Mouse (Mus musculus): ENCODE results near the gene BC051665. TPM values are rescaled to one million over a fixed set of nuclear protein-coding genes. Genes with fewer than 3 reads are reported as not detected.

Gene BC051665
- polyA plus RNA-seq (2015; fragmentation: Nextera tagmentation; extraction: Ambion mirVana) = not detected in 2 replicates

DNA sequence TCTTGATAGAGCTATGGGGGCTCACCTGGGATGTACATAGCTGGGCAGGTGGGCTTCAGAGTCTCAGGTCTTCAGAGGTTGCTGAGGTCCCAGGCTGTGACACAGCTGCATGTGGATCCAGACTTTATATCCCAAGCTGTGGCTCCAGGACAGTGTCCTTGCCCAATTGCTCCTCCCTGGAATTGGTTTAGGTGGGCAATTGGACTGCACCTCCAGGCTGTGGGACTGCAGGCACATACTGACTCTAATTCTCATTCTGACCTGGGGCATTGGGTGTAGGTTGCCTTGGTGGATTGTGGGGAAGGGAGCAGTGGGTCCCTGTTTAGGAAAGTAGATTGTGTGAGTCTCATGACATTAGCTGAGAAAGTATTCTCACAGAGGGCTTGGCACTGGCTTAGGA, at the start of gene BC051665:
Gene BC051665, minus strand, starts transcription at position 101 of the 400 bp plus-strand sequence.
- no peaks in the 10 kb centered on the region for H3K9me3 ChIP-seq
- no peak within 1 kb of the TSS for H3K27ac ChIP-seq (replicated peaks)
- ATAC-seq (replicated peaks) = no peak
- H3K36me3 ChIP-seq = no peaks in the 10 kb centered on the region
- no peak within 1 kb of the TSS for H3K4me3 ChIP-seq
- H3K27me3 ChIP-seq = no peaks in the 10 kb centered on the region
- no peaks in the 10 kb centered on the region for H3K4me1 ChIP-seq
- H3K9ac ChIP-seq (replicated peaks) = no peak within 1 kb of the TSS
- H3K4me2 ChIP-seq (replicated peaks) = no peak within 1 kb of the TSS

DNA sequence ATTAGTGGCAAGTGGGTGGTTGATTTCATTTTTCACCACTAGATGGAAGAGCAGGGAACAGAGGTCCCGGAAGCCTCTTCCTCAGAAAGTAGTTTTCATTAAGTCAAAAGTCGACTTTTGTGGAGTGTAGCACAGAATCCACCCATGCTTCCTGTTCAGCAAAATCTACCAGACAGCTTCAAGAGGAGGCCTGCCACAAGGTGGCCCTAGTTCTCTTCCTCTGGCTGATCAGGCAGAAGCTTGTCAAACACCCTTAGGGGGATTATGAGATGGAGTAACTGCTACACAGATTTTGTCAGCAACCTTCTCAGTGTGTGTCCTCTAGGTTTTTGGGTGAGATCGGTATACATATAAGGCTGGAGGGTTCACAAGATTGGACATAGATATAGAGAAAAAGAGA, 39.9 kb upstream of the BC051665 start:
- no peaks in the 10 kb centered on the region for H3K9me3 ChIP-seq
- no peak for ATAC-seq (replicated peaks)
- H3K27me3 ChIP-seq = no peaks in the 10 kb centered on the region
- H3K4me1 ChIP-seq = no peaks in the 10 kb centered on the region
- no peak overlapping the region for H3K4me2 ChIP-seq (replicated peaks)
- H3K9ac ChIP-seq (replicated peaks) = no peak overlapping the region
- no peak overlapping the region for H3K27ac ChIP-seq (replicated peaks)
- WGBS = 74% methylated on average over 3 of the region's 3 CpGs
- H3K36me3 ChIP-seq = no peaks in the 10 kb centered on the region
- H3K4me3 ChIP-seq = no peak overlapping the region

DNA sequence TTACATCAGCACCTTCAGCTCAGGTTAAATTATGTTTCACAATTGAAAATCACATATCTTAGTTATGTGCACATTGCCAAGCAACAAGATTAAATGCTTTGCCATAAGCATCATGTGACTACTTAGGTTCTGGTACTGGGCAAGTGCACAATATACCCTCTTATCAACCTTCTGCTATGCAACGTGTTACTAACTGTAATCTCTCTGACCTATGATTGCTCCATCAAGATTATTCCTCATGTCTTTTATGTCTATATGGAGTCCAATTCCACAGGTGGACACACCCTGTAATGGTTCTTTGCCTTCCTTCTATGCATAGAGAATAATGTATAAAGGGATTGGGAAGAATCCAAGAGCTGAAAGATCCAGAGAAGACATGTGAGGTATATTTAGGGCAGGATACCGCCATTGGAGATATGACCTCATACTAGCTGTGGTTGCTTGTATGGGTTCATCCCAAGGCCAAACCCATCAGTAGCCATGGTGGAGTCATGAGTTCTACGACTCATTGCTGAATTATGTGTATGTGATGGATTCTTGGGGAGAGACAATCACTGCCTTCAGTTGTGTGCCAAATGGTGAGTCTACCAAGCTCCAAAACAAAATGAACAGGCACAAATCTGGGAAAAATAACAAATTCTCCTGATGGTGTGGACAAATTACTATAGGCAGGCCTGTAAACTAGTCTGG, 34.5 kb upstream of the BC051665 start:
- H3K9me3 ChIP-seq = no peaks in the 10 kb centered on the region
- 74% methylated on average over 3 of the region's 3 CpGs for WGBS
- no peaks in the 10 kb centered on the region for H3K36me3 ChIP-seq
- H3K4me3 ChIP-seq = no peak overlapping the region
- ATAC-seq (replicated peaks) = no peak
- no peaks in the 10 kb centered on the region for H3K4me1 ChIP-seq
- H3K27me3 ChIP-seq = no peaks in the 10 kb centered on the region
- H3K27ac ChIP-seq (replicated peaks) = no peak overlapping the region
- no peak overlapping the region for H3K4me2 ChIP-seq (replicated peaks)
- no peak overlapping the region for H3K9ac ChIP-seq (replicated peaks)

DNA sequence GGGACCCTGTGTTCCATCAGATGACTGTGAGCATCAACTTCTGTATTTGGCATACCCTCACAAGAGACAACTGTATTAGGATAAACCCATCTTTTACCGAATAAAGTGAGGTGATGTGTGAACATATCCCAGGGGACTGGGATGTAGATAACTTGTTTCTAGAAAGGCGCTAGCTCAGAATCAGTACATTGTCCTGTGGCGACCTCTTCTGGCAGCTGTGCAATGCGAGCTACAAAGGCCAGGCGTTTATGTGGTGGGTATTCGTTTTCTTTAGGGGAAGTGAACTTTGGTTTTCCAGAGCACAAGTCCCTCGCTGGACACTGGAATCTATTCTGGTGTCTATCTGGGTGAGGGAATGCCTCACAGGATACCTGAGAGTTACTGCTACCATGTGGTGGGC, 33.3 kb upstream of the BC051665 start:
- Histone ChIP-seq H3K9me3 (no peaks in the 10 kb centered on the region), H3K4me2 (replicated peaks) (no peak overlapping the region), H3K27ac (replicated peaks) (no peak overlapping the region), H3K4me3 (no peak overlapping the region), H3K36me3 (no peaks in the 10 kb centered on the region), H3K27me3 (no peaks in the 10 kb centered on the region), H3K9ac (replicated peaks) (no peak overlapping the region), H3K4me1 (no peaks in the 10 kb centered on the region)
- ATAC-seq (replicated peaks) = no peak
- 13% methylated on average over 7 of the region's 7 CpGs for WGBS

DNA sequence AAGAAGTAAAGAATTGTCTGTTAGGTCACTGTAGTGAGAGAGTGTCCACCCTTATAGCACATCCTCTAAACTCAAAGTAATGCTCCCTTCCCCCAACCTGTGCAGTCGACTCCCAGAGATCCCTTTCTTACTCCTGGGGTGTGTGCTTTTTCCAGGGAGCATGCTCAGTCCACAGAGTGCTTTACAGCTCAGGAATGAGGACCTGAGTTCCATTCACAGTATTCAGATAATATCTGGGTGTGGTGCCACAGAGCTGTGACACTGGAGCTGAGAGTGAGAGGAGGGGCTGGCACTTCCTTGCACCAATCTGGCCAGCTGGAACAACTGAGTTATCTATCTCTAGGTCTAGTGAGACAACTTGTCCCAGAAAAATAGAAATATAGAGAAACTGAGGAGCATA, 27.6 kb upstream of the BC051665 start:
- ATAC-seq (replicated peaks) = no peak
- H3K4me3 ChIP-seq = no peak overlapping the region

DNA sequence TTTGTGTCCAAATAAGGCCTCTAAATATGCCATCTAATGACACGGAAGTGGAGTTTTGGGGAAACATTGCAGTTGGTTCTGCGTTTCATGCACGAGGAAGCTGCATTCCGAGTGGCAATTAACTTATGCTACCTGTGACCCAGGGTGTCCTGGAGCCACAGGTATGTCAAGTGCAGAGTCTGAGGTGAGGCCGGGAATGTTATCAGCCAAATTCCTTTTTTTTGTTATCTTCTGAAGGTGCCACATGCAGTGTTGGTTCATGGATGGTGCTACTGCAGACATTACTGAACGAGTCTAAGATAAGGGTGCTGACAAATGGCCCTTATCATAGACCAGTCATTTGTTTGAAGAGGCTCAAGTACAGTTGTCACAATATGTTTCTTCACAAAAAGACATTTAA, 26.6 kb upstream of the BC051665 start:
- ATAC-seq (replicated peaks) = no peak
- Histone ChIP-seq H3K27ac (replicated peaks) (no peak overlapping the region), H3K4me3 (no peak overlapping the region), H3K9me3 (no peaks in the 10 kb centered on the region), H3K9ac (replicated peaks) (no peak overlapping the region), H3K4me1 (no peaks in the 10 kb centered on the region), H3K36me3 (no peaks in the 10 kb centered on the region), H3K27me3 (no peaks in the 10 kb centered on the region), H3K4me2 (replicated peaks) (no peak overlapping the region)
- 94% methylated on average over 6 of the region's 6 CpGs for WGBS

More for the DNA sequence above, 27.6 kb upstream of the BC051665 start:
- Histone ChIP-seq H3K27me3 (no peaks in the 10 kb centered on the region), H3K36me3 (no peaks in the 10 kb centered on the region), H3K4me2 (replicated peaks) (no peak overlapping the region), H3K27ac (replicated peaks) (no peak overlapping the region), H3K9ac (replicated peaks) (no peak overlapping the region), H3K4me1 (no peaks in the 10 kb centered on the region), H3K9me3 (no peaks in the 10 kb centered on the region)
- WGBS = 67% methylated on average over 1 of the region's 1 CpGs

DNA sequence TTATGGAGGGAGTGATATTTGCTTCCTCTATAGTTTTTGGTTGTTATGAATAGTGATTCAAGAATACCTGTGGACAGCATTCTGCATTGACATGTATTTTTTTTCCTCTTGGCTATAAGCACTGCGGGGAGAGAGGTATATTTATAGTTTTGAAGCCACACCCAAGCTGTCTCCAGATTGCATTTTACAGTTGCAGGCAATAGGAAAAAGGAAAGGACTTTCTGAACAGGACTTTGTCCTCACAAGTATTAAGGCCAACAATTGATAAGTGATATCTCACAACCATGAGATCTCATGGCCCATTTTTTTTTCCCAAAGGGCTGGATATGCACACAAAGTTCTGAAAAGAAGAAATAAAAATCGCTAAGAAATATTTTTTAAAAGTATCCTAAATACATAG, 23.5 kb upstream of the BC051665 start:
- ATAC-seq (replicated peaks) = no peak
- H3K4me3 ChIP-seq = no peak overlapping the region
- no peaks in the 10 kb centered on the region for H3K27me3 ChIP-seq
- H3K27ac ChIP-seq (replicated peaks) = no peak overlapping the region
- H3K9me3 ChIP-seq = no peaks in the 10 kb centered on the region
- 89% methylated on average over 2 of the region's 2 CpGs for WGBS
- no peak overlapping the region for H3K9ac ChIP-seq (replicated peaks)
- no peaks in the 10 kb centered on the region for H3K4me1 ChIP-seq
- no peaks in the 10 kb centered on the region for H3K36me3 ChIP-seq
- no peak overlapping the region for H3K4me2 ChIP-seq (replicated peaks)

DNA sequence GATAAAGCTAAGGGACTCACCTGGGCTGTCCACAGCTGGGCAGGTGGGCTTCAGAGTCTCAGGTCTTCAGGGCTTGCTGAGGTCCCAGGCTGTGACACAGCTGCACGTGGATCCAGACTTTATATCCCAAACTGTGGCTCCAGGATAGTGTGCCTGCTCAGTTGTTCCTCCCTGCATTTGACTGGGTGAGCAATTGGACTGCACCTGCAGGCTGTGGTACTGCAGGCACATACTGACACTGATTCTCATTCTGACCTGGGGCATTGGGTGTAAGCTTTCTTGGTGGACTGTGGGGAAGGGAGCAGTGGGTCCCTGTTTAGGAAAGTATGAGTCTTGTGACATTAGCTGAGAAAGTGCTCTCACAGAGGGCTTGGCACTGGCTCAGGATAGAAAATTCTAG, 16.6 kb upstream of the BC051665 start, which contains the start of gene Ctsll3:
Gene Ctsll3, minus strand, starts transcription at position 101 of the 400 bp plus-strand sequence.
- Histone ChIP-seq H3K4me2 (replicated peaks) (no peak within 1 kb of the TSS), H3K4me3 (no peak within 1 kb of the TSS), H3K36me3 (no peaks in the 10 kb centered on the region), H3K4me1 (no peaks in the 10 kb centered on the region), H3K27ac (replicated peaks) (no peak within 1 kb of the TSS), H3K9ac (replicated peaks) (no peak within 1 kb of the TSS), H3K27me3 (no peaks in the 10 kb centered on the region), H3K9me3 (no peaks in the 10 kb centered on the region)
- WGBS = 78% methylated on average over 1 of the region's 1 CpGs
- ATAC-seq (replicated peaks) = no peak

DNA sequence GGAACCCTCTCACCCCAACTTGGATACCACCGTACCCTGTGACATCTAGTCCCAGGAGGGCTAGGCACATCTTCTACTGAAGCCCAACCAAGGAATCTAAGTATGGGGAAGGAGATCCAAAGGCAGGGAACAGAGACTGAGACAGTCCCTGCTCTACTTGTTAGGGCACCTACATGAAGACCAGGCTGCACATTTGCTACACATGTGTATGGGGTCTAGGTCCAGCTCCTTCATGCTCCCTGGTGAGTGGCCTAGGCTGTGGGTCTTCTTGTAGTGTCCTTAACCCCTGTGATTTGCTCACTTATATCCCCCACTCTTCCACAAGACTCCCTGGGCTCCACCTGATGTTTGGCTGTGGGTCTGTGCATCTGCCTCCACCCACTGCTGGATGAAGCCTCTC, 3.3 kb upstream of the BC051665 start:
- WGBS = 95% methylated on average over 1 of the region's 1 CpGs
- no peaks in the 10 kb centered on the region for H3K27me3 ChIP-seq
- ATAC-seq (replicated peaks) = no peak

DNA sequence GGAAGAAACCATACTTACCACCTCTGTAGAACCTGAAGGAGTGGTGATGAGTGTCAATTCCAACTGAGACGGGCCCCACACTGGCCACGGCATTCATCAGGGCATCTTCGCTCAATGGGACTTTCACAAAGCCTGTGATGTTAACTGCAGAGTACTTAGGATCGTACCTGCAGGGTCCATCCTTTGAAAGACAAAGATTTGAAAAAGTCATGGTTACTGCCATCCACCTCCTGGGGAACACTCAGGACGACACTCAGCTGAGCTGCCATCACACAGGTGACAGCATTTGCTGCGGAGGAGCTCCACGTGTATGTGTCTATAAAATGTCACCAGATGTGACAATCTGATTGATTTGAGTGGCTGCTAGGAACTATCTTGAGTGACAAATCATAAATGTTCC, 2.9 kb downstream of the BC051665 start:
- Histone ChIP-seq H3K4me2 (replicated peaks) (no peak overlapping the region), H3K27me3 (no peaks in the 10 kb centered on the region), H3K27ac (replicated peaks) (no peak overlapping the region), H3K9me3 (no peaks in the 10 kb centered on the region), H3K9ac (replicated peaks) (no peak overlapping the region), H3K4me1 (no peaks in the 10 kb centered on the region), H3K36me3 (no peaks in the 10 kb centered on the region), H3K4me3 (no peak overlapping the region)
- no peak for ATAC-seq (replicated peaks)
- 91% methylated on average over 7 of the region's 7 CpGs for WGBS

More for the DNA sequence above, 3.3 kb upstream of the BC051665 start:
- no peak overlapping the region for H3K4me3 ChIP-seq
- no peak overlapping the region for H3K27ac ChIP-seq (replicated peaks)
- no peak overlapping the region for H3K9ac ChIP-seq (replicated peaks)
- no peaks in the 10 kb centered on the region for H3K36me3 ChIP-seq
- no peaks in the 10 kb centered on the region for H3K4me1 ChIP-seq
- H3K9me3 ChIP-seq = no peaks in the 10 kb centered on the region
- no peak overlapping the region for H3K4me2 ChIP-seq (replicated peaks)

DNA sequence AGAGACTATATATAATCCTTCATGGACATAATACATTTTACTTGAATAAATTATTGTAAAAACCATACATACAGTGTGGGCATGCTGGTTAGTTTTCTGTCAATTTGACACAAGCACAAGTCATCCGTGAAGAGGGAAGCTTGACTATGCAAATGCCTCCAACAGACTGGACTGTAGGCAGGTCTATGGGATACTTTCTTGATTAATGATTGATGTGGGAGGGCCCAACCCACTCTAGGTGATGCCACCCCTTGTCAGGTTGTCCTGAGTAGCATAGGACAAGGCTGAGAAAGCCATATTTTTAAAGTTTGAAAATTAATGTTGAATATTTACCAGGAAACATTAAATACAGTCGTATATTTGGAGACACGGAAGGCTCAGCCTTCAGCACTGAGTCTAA, 5.6 kb downstream of the BC051665 start:
- no peaks in the 10 kb centered on the region for H3K4me1 ChIP-seq
- no peaks in the 10 kb centered on the region for H3K36me3 ChIP-seq
- 92% methylated on average over 3 of the region's 3 CpGs for WGBS
- no peak for ATAC-seq (replicated peaks)
- H3K4me2 ChIP-seq (replicated peaks) = no peak overlapping the region
- H3K9ac ChIP-seq (replicated peaks) = no peak overlapping the region
- H3K27me3 ChIP-seq = no peaks in the 10 kb centered on the region
- H3K9me3 ChIP-seq = no peaks in the 10 kb centered on the region
- H3K27ac ChIP-seq (replicated peaks) = no peak overlapping the region
- H3K4me3 ChIP-seq = no peak overlapping the region

DNA sequence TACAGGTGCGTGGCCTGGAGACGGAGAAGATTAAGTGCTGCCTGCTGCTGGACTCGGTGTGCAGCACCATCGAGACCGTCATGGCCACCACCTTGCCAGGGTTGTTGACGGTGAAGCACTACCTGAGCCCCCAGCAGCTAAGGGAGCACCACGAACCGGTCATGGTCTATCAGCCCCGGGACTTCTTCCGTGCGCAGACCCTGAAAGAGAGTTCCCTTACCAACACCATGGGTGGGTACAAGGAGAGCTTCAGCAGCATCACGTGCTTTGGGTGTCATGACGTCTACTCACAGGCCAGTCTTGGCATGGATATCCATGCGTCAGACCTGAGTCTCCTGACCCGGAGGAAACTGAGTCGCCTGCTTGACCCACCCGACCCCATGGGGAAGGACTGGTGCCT, 25.0 kb downstream of the BC051665 start:
- Histone ChIP-seq H3K27me3 (no peaks in the 10 kb centered on the region), H3K4me3 (no peak overlapping the region), H3K27ac (replicated peaks) (no peak overlapping the region), H3K4me2 (replicated peaks) (no peak overlapping the region), H3K4me1 (no peaks in the 10 kb centered on the region), H3K9me3 (no peaks in the 10 kb centered on the region), H3K9ac (replicated peaks) (no peak overlapping the region), H3K36me3 (peaks cover 69% of the 10 kb centered on the region)
- ATAC-seq (replicated peaks) = no peak
- WGBS = 97% methylated on average over 17 of the region's 17 CpGs

DNA sequence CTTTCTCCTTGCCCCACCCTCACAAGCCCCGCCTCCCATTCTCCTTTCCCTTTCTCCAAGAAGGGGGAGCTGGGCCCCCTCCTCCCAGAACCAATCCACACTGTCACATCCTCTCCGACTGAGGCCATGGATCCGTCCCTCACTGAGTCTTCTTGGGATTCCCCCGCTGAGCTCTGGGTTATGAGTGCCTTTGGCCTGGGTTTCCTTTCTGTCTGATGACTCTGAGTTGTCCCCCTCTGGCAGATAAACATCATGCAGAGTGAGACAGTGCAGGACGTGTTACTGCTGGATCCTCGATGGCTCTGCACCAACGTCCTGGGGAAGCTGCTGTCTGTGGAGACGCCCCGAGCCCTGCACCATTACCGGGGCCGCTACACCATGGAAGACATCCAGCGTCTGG, 25.8 kb downstream of the BC051665 start:
- Histone ChIP-seq H3K4me2 (replicated peaks) (no peak overlapping the region), H3K4me3 (no peak overlapping the region), H3K27ac (replicated peaks) (no peak overlapping the region), H3K4me1 (no peaks in the 10 kb centered on the region), H3K27me3 (no peaks in the 10 kb centered on the region), H3K9ac (replicated peaks) (no peak overlapping the region), H3K36me3 (peaks cover 77% of the 10 kb centered on the region), H3K9me3 (no peaks in the 10 kb centered on the region)
- ATAC-seq (replicated peaks) = no peak
- WGBS = 95% methylated on average over 12 of the region's 12 CpGs

Data from forebrain, embryonic 15.5 days (tissue).